Mouse (Mus musculus) forebrain, embryonic 16.5 days (tissue): Measurements from ENCODE around the gene Gm6268. TPM values are rescaled to one million over a fixed set of nuclear protein-coding genes. Genes with fewer than 3 reads are reported as not detected.

Experiments used
- ATAC-seq: fragments of 200-750 bp; cut with Nextera tagmentation; 2 replicates; pipeline ENCODE4 v1.8.0; 2017; ENCODE audit warnings: mild to moderate bottlenecking, moderate library complexity
- H3K27ac ChIP-seq: fragments of 300-500 bp; sonication (generic); 2 replicates; pipeline ENCODE4 v1.5.1; 2014; ENCODE audit warnings: low read length, control low read depth
- H3K27me3 ChIP-seq: fragments of 300-500 bp; sonication (generic); replicated peaks from 2 replicates; pipeline ENCODE4 v1.6.1; 2014; ENCODE audit warnings: low read length; ENCODE audit not compliant: control insufficient read depth, insufficient read depth
- H3K36me3 ChIP-seq: fragments of 300-500 bp; sonication (generic); 2 replicates; pipeline ENCODE4 v1.6.1; 2014; ENCODE audit not compliant: control insufficient read depth, insufficient read depth
- H3K4me1 ChIP-seq: fragments of 300-500 bp; sonication (generic); replicated peaks from 2 replicates; pipeline ENCODE4 v1.6.1; 2014; ENCODE audit warnings: low read length; ENCODE audit not compliant: control insufficient read depth, insufficient read depth
- H3K4me2 ChIP-seq: fragments of 300-500 bp; sonication (generic); 2 replicates; pipeline ENCODE4 v1.6.1; 2014; ENCODE audit warnings: mild to moderate bottlenecking, low read length, control low read depth
- H3K4me3 ChIP-seq: fragments of 300-500 bp; sonication (generic); replicated peaks from 2 replicates; pipeline ENCODE4 v1.5.1; 2014; ENCODE audit warnings: mild to moderate bottlenecking, low read length, control low read depth
- H3K9ac ChIP-seq: fragments of 300-500 bp; sonication (generic); replicated peaks from 2 replicates; pipeline ENCODE4 v1.6.1; 2014; ENCODE audit warnings: low read depth, low read length, control low read depth
- H3K9me3 ChIP-seq: fragments of 300-500 bp; sonication (generic); 2 replicates; pipeline ENCODE4 v1.6.1; 2016; ENCODE audit warnings: low read length; ENCODE audit not compliant: control insufficient read depth
- WGBS: fragments of 180-500 bp; shearing (Covaris S2); extraction: QIAGEN DNeasy Blood & Tissue Kit; methylation state at CpG from one replicate; pipeline ENCODE4 v1.1.7; 2014; 5-methylcytosine and 5-hydroxymethylcytosine counted together
- microRNA-seq: library from miRNA; unstranded; fragments of <30 nt; microRNA quantifications from one replicate; pipeline ENCODE4, GENCODE M21; 2017
- polyA plus RNA-seq: library from polyadenylated mRNA; unstranded; fragments of >200 nt; fragmentation: Nextera tagmentation; extraction: Ambion mirVana; gene quantifications from 2 replicates; pipeline ENCODE4 v1.2.1, GENCODE M21; 2015

Gene Gm6268
- polyA plus RNA-seq, 1 experiment from 2014 or later, result not detected

DNA sequence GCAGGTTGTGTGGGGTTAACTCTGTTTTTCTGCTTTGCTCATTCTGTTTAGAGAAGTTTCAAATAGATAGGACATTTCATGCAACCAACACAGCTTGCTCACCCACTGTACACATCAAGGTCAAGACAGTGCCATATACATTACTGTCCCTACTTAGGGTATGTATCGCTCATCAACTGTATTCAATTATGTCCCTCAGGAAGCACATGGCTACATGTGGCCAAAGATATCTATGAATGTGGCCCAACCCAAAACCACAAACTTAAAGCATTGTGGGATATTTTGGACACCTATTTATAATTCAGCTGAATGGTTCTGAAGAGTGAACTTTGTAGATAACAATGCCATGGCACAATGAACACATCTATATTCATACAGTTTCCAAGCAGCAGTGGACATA is 36.9 kb downstream of the Gm6268 start:
- H3K4me2 ChIP-seq, result no peak overlapping the region
- H3K9ac ChIP-seq, result no peak overlapping the region
- no peak overlapping the region for H3K27ac ChIP-seq
- no peak for ATAC-seq
- no peaks in the 10 kb centered on the region for H3K4me1 ChIP-seq
- 100% methylated on average over 1 of the region's 1 CpGs for WGBS
- no peaks in the 10 kb centered on the region for H3K9me3 ChIP-seq
- H3K36me3 ChIP-seq, result no peaks in the 10 kb centered on the region
- no peak overlapping the region for H3K4me3 ChIP-seq
- no peaks in the 10 kb centered on the region for H3K27me3 ChIP-seq

Small RNAs within 50 kb of the gene (microRNA-seq; reads per million reads assigned to microRNA genes)
- not detected for gene Gm44485

Other genes starting within 250 kb of the Gm6268 start
- gene Zcchc12, start 205.4 kb upstream of the Gm6268 start, polyA plus RNA-seq, result 164 and 300 TPM in 2 replicates
- 0.66 and 0.77 TPM in 2 replicates for gene Lonrf3, start 72.9 kb upstream of the Gm6268 start, polyA plus RNA-seq
- gene Gm14569, start 90.5 kb downstream of the Gm6268 start, polyA plus RNA-seq, result not detected in 2 replicates
- gene Pgrmc1, start 196.9 kb downstream of the Gm6268 start, polyA plus RNA-seq, result 549 and 562 TPM in 2 replicates
- gene Akap17b, start 244.1 kb downstream of the Gm6268 start, polyA plus RNA-seq, result 3.8 TPM in 2 replicates